Mouse (Mus musculus) small intestine, adult 2 months (tissue): ENCODE results near the gene Mrgpre.

Experiments
- CTCF ChIP-seq: fragments of 200-500 bp; IDR thresholded peaks from 2 replicates; pipeline ENCODE4 v1.5.1; 2012; ENCODE audit warnings: low read depth, mild to moderate bottlenecking, control low read depth, inconsistent platforms, low read length, moderate library complexity, mixed read lengths; ENCODE audit not compliant: insufficient replicate concordance, insufficient read length; ENCODE audit errors: extremely low read depth
- POLR2A ChIP-seq: fragments of 200-500 bp; IDR thresholded peaks from 2 replicates; pipeline ENCODE4 v1.6.1; 2012; ENCODE audit warnings: low read depth, mild to moderate bottlenecking, control low read depth, inconsistent platforms, low read length, moderate library complexity

- no peak for TF ChIP-seq CTCF
- no peak for TF ChIP-seq POLR2A
Measured at GRCm38 (mm10) chr7:143777375-143777774, 6.9 kb downstream of the Mrgpre start.
